Mouse (Mus musculus): ENCODE data around the gene Clmp. TPM values are rescaled to one million over a fixed set of nuclear protein-coding genes. Genes with fewer than 3 reads are reported as not detected.

The Clmp gene
- 2.8 and 3.0 TPM in 2 replicates for polyA plus RNA-seq (2021; fragmentation: Nextera tagmentation)
- long read RNA-seq, experiment 1, full-length matches to known transcripts: 6 of 18 reads
- long read RNA-seq, experiment 1, partial matches to known transcripts: 6 of 18 reads
- long read RNA-seq, experiment 1, other reads (novel, unspliced or antisense): 6 of 18 reads
- long read RNA-seq, experiment 2, full-length matches to known transcripts: 27 of 33 reads
- long read RNA-seq, experiment 2, partial matches to known transcripts: 0 of 33 reads
- long read RNA-seq, experiment 2, other reads (novel, unspliced or antisense): 6 of 33 reads

GRCm38 (mm10) chr9:40685801-40686420 is at the start of gene Clmp:
Gene Clmp, plus strand, starts transcription at chr9:40685962.

GRCm38 (mm10) chr9:40670313-40670712 is 15.4 kb upstream of the Clmp start, which contains the start of gene Gm21915:
Gene Gm21915, plus strand, starts transcription at chr9:40670613.

GRCm38 (mm10) chr9:40800675-40801612 is 115.2 kb downstream of the Clmp start, which contains the start of gene Hspa8:
Gene Hspa8, plus strand, starts transcription at chr9:40800984.

Other genes starting within 250 kb of the Clmp start
- 27.0 and 32.1 TPM in 2 replicates for gene Gramd1b, start 154.6 kb upstream of the Clmp start, polyA plus RNA-seq (2021; fragmentation: Nextera tagmentation)
- gene Gm21915, start 15.3 kb upstream of the Clmp start, polyA plus RNA-seq (2021; fragmentation: Nextera tagmentation): not detected in 2 replicates
- gene Hspa8, start 115.0 kb downstream of the Clmp start, polyA plus RNA-seq (2021; fragmentation: Nextera tagmentation): 3,948 and 4,144 TPM in 2 replicates
- gene Bsx, start 188.2 kb downstream of the Clmp start, polyA plus RNA-seq (2021; fragmentation: Nextera tagmentation): 0.06 and 0.09 TPM in 2 replicates